Mouse (Mus musculus) neural tube, embryonic 10.5 days (tissue): ENCODE data around the gene Olfr1446.

Source experiments
- DNase-seq: peaks from one replicate; pipeline ENCODE4 v3.0.0-alpha.2; 2017; ENCODE audit warnings: low spot score; ENCODE audit errors: extremely low spot score

Olfr1446 gene

GRCm38 (mm10) chr19:12893424-12893823 lies at the start of gene Olfr1446:
Gene Olfr1446, minus strand, starts transcription at chr19:12893524.
- no peak for DNase-seq

GRCm38 (mm10) chr19:12930540-12930939 lies 37.2 kb upstream of the Olfr1446 start, which contains the start of gene Olfr1449:
Gene Olfr1449, plus strand, starts transcription at chr19:12930840.
- DNase-seq, result no peak

GRCm38 (mm10) chr19:12924319-12924718 lies 31.0 kb upstream of the Olfr1446 start, which contains the start of gene Olfr1448:
Gene Olfr1448, minus strand, starts transcription at chr19:12924419.
- DNase-seq, result no peak

DNA sequence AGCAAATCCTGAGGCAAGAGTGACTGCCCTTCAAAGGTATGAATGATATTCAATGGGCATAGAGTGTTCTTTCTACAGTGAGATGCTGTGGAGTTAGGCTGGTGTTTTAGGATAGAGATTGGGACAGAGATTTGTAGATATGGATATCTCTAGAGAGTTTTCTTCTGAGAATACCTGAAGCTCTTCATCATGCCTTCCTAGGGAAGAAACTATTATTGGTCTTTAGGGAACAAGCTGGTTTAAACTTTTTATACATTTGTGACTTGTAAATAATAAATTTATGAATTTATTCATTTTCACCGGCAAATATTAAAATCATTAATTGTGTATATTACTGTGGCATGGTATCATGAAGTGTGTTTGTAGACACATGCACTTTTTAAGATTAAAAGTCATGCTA lies 10.3 kb upstream of the Olfr1446 start, which contains the start of gene Olfr1447:
TSS of gene Olfr1447 (minus strand) at position 101 of the 400 bp plus-strand sequence.
- DNase-seq, result no peak

GRCm38 (mm10) chr19:12883555-12883954 lies 9.8 kb downstream of the Olfr1446 start, which contains the start of gene Olfr1445:
Gene Olfr1445, plus strand, starts transcription at chr19:12883855.
- no peak for DNase-seq

DNA sequence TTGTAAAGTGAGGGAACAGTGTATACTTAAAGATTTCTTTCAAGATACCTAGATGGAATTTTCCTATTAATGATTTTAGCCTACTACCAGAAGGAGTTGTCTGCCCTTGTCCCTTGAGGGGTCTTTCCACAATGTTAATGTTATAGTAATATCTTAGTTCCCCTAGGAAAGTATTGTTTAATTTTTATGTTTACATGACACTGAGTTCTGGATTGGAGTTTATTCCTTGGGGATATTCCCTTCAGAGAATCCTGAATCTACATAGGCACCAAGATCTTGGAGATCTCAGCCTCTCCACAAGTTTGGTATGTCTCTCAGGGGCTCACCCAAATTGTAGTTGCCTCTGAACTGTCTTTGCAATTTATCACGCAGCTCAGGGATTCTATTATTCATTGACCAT lies 36.3 kb downstream of the Olfr1446 start, which contains the start of gene Olfr1444:
TSS of gene Olfr1444 (plus strand) at position 301 of the 400 bp plus-strand sequence.
- DNase-seq, result no peak

DNA sequence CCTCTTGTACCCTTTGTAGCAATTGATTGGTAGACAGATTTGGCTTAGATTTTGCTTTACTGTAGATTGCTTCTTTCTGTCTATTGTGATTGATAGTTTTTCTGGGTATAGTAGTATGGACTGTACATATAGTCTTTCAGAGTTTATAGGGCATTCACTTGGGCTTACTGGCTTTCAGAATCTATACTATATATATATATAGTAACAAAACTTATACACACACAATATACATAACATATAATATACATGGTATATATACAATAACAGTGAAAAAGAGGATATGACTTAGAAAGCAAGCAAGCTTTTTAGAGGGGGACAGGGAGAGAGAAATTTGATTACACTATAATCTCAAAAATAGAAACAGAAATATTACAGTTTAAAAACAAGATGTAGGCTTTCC lies 46.9 kb downstream of the Olfr1446 start, which contains the start of gene Gm5244:
TSS of gene Gm5244 (plus strand) at position 301 of the 400 bp plus-strand sequence.
- no peak for DNase-seq

- no peak for DNase-seq
These were observed 54.8 kb downstream of the Olfr1446 start for GRCm38 (mm10) chr19:12838507-12838906.
